Mouse (Mus musculus) MEL (cell line): ENCODE measurements at regions not wholly inside any gene's neighbourhood (a gene's known extent, or its start where the extent isn't known, plus 50 kb on each side); places are given as distances from the start of the nearest gene placed in this dataset.

Experiments
- DNase-seq: peaks from one replicate; pipeline ENCODE4 v3.0.0; 2011; ENCODE audit warnings: low read depth, low spot score
- H3K27ac ChIP-seq: 2 replicates; pipeline ENCODE4 v1.5.1; 2012; ENCODE audit warnings: low read depth, mild to moderate bottlenecking, control low read depth, low read length, moderate library complexity; ENCODE audit not compliant: control insufficient read depth
- H3K27me3 ChIP-seq, 2 experiments: fragments of 150-350 bp in 1 of 2; sonication (generic) in 1 of 2; 2 replicates each; pipeline ENCODE4 v1.6.1; 2012; ENCODE audit warnings: low read length in 2 of 2, mild to moderate bottlenecking in 2 of 2, improper control_type of control experiment in 1 of 2, moderate library complexity in 1 of 2; ENCODE audit not compliant: insufficient read depth in 2 of 2, control insufficient read depth in 1 of 2
- H3K36me3 ChIP-seq, 2 experiments: 2 replicates each; pipeline ENCODE4 v1.6.1; 2012 to 2014; ENCODE audit warnings: low read length in 2 of 2, improper control_type of control experiment in 1 of 2, inconsistent platforms in 1 of 2, mild to moderate bottlenecking in 1 of 2; ENCODE audit not compliant: insufficient read depth in 2 of 2, control insufficient read depth in 1 of 2
- H3K4me1 ChIP-seq, 2 experiments: fragments of 150-350 bp in 1 of 2; sonication (generic) in 1 of 2; 2 replicates each; pipeline ENCODE4 v1.6.1; 2012; ENCODE audit warnings: low read length in 2 of 2, improper control_type of control experiment in 1 of 2, mild to moderate bottlenecking in 1 of 2; ENCODE audit not compliant: insufficient read depth in 2 of 2, control insufficient read depth in 1 of 2
- H3K4me3 ChIP-seq, 2 experiments: fragments of 150-350 bp in 1 of 2; sonication (generic) in 1 of 2; 2 replicates each; pipeline ENCODE4 v1.5.1; 2012; ENCODE audit warnings: low read depth in 2 of 2, low read length in 2 of 2, mild to moderate bottlenecking in 2 of 2, moderate library complexity in 2 of 2, control low read depth in 1 of 2, improper control_type of control experiment in 1 of 2; ENCODE audit not compliant: control insufficient read depth in 1 of 2, insufficient read depth in 1 of 2
- H3K79me2 ChIP-seq: 2 replicates; pipeline ENCODE4 v1.6.1; 2012; ENCODE audit warnings: mild to moderate bottlenecking, low read length, moderate library complexity; ENCODE audit not compliant: control insufficient read depth, poor library complexity, insufficient read depth
- H3K9ac ChIP-seq: 2 replicates; pipeline ENCODE4 v1.6.1; 2012; ENCODE audit warnings: low read depth, mild to moderate bottlenecking, control low read depth, low read length, moderate library complexity; ENCODE audit not compliant: control insufficient read depth, poor library complexity, severe bottlenecking
- H3K9me3 ChIP-seq: fragments of 150-350 bp; sonication (generic); replicated peaks from 2 replicates; pipeline ENCODE4 v1.6.1; 2012; ENCODE audit warnings: mild to moderate bottlenecking, low read length, improper control_type of control experiment, moderate library complexity; ENCODE audit not compliant: insufficient read depth
- CHD1 ChIP-seq: IDR thresholded peaks from 2 replicates; pipeline ENCODE4 v1.6.1; 2012; ENCODE audit warnings: low read depth, mild to moderate bottlenecking, inconsistent platforms, low read length, improper control_type of control experiment
- CTCF ChIP-seq, 3 experiments: IDR thresholded peaks in 2 of 3; conservative IDR thresholded peaks in 1 of 3; 2 replicates each; pipeline ENCODE4 v1.5.1; 2011 to 2012; ENCODE audit warnings: low read length in 3 of 3, low read depth in 2 of 3, mild to moderate bottlenecking in 2 of 3, improper control_type of control experiment in 1 of 3, inconsistent platforms in 1 of 3, mixed read lengths in 1 of 3, moderate library complexity in 1 of 3; ENCODE audit not compliant: control insufficient read depth in 1 of 3, insufficient read depth in 1 of 3, poor library complexity in 1 of 3, severe bottlenecking in 1 of 3
- E2F4 ChIP-seq: IDR thresholded peaks from 2 replicates; pipeline ENCODE4 v1.6.1; 2011; ENCODE audit warnings: low read depth, low read length, improper control_type of control experiment, borderline replicate concordance
- ELF1 ChIP-seq: IDR thresholded peaks from 2 replicates; pipeline ENCODE4 v1.6.1; 2014; ENCODE audit warnings: low read depth, mild to moderate bottlenecking, inconsistent platforms, low read length, improper control_type of control experiment, moderate library complexity
- EP300 ChIP-seq, 2 experiments: IDR thresholded peaks; 2 replicates each; pipeline ENCODE4 v1.6.1; 2011; ENCODE audit warnings: improper control_type of control experiment in 2 of 2, low read length in 2 of 2, low read depth in 1 of 2, mild to moderate bottlenecking in 1 of 2
- MAX ChIP-seq: IDR thresholded peaks from 2 replicates; pipeline ENCODE4 v1.6.1; 2011; ENCODE audit warnings: low read length, improper control_type of control experiment
- MEF2A ChIP-seq: IDR thresholded peaks from 2 replicates; pipeline ENCODE4 v1.6.1; 2014; ENCODE audit warnings: low read depth, mild to moderate bottlenecking, inconsistent platforms, low read length, improper control_type of control experiment; ENCODE audit not compliant: poor library complexity, insufficient replicate concordance, severe bottlenecking; ENCODE audit errors: extremely low read depth
- MYC ChIP-seq: IDR thresholded peaks from 2 replicates; pipeline ENCODE4 v1.6.1; 2011; ENCODE audit warnings: low read depth, mild to moderate bottlenecking, low read length, improper control_type of control experiment, moderate library complexity
- RAD21 ChIP-seq: IDR thresholded peaks from 2 replicates; pipeline ENCODE4 v1.6.1; 2011; ENCODE audit warnings: mild to moderate bottlenecking, low read depth, low read length, improper control_type of control experiment
- RCOR1 ChIP-seq: IDR thresholded peaks from 2 replicates; pipeline ENCODE4 v1.6.1; 2012; ENCODE audit warnings: low read depth, mild to moderate bottlenecking, inconsistent platforms, low read length, improper control_type of control experiment
- SIN3A ChIP-seq: IDR thresholded peaks from 2 replicates; pipeline ENCODE4 v1.6.1; 2012; ENCODE audit warnings: low read length, improper control_type of control experiment, inconsistent platforms
- UBTF ChIP-seq: IDR thresholded peaks from 2 replicates; pipeline ENCODE4 v1.6.1; 2012; ENCODE audit warnings: low read depth, mild to moderate bottlenecking, inconsistent platforms, low read length, improper control_type of control experiment, moderate library complexity, borderline replicate concordance; ENCODE audit not compliant: insufficient read depth
- USF1 ChIP-seq: IDR thresholded peaks from 2 replicates; pipeline ENCODE4 v1.6.1; 2014; ENCODE audit warnings: low read depth, mild to moderate bottlenecking, inconsistent platforms, low read length, improper control_type of control experiment, moderate library complexity
- USF2 ChIP-seq, 2 experiments: IDR thresholded peaks; 2 replicates each; pipeline ENCODE4 v1.6.1; 2011 to 2012; ENCODE audit warnings: improper control_type of control experiment in 2 of 2, low read length in 2 of 2, borderline replicate concordance in 1 of 2, inconsistent platforms in 1 of 2, low read depth in 1 of 2, mild to moderate bottlenecking in 1 of 2; ENCODE audit not compliant: insufficient read depth in 1 of 2
- ZC3H11A ChIP-seq: IDR thresholded peaks from 2 replicates; pipeline ENCODE4 v1.6.1; 2012; ENCODE audit warnings: low read depth, mild to moderate bottlenecking, inconsistent platforms, low read length, improper control_type of control experiment
- ZKSCAN1 ChIP-seq: IDR thresholded peaks from 2 replicates; pipeline ENCODE4 v1.6.1; 2012; ENCODE audit warnings: low read depth, mild to moderate bottlenecking, inconsistent platforms, low read length, improper control_type of control experiment, moderate library complexity
- ZMIZ1 ChIP-seq: IDR thresholded peaks from 2 replicates; pipeline ENCODE4 v1.6.1; 2012; ENCODE audit warnings: low read depth, mild to moderate bottlenecking, inconsistent platforms, low read length, improper control_type of control experiment, moderate library complexity
- ZNF384 ChIP-seq: IDR thresholded peaks from 2 replicates; pipeline ENCODE4 v1.6.1; 2012; ENCODE audit warnings: low read depth, mild to moderate bottlenecking, inconsistent platforms, low read length, improper control_type of control experiment

- H3K27me3 ChIP-seq = no peaks in the 10 kb centered on the region
- no peak for DNase-seq
- TF ChIP-seq ZKSCAN1 = no peak
- TF ChIP-seq, all 39 proteins: peak for 0
- H3K4me3 ChIP-seq = no peak overlapping the region
- H3K9me3 ChIP-seq = no peaks in the 10 kb centered on the region
- H3K9ac ChIP-seq = no peak overlapping the region
- H3K36me3 ChIP-seq = no peaks in the 10 kb centered on the region
- no peaks in the 10 kb centered on the region for H3K79me2 ChIP-seq
- no peaks in the 10 kb centered on the region for H3K4me1 ChIP-seq
- H3K27ac ChIP-seq = no peak overlapping the region
Observed at GRCm38 (mm10) chr13:42593488-42594170, 86.8 kb upstream of the Phactr1 start.

- Histone ChIP-seq H3K79me2 (no peaks in the 10 kb centered on the region), H3K9ac (no peak overlapping the region), H3K36me3 (no peaks in the 10 kb centered on the region), H3K4me3 (no peak overlapping the region), H3K9me3 (no peaks in the 10 kb centered on the region), H3K4me1 (no peaks in the 10 kb centered on the region), H3K27ac (no peak overlapping the region), H3K27me3 (no peaks in the 10 kb centered on the region)
- no peak for DNase-seq
- TF ChIP-seq CTCF (IDR thresholded peaks at IDR 0.05 in 2 of 3, conservative IDR thresholded peaks at IDR 0.05 in 1 of 3; ENCODE audit: control insufficient read depth in 1 of 3, insufficient read depth in 1 of 3, low read depth in 2 of 3, low read length in 3 of 3, poor library complexity in 1 of 3, severe bottlenecking in 1 of 3) = no peak
- no peak for TF ChIP-seq RCOR1
- TF ChIP-seq RAD21 = no peak
- TF ChIP-seq ZNF384 = no peak
- TF ChIP-seq UBTF = no peak
- no peak for TF ChIP-seq MEF2A
- no peak for TF ChIP-seq E2F4
- no peak for TF ChIP-seq ELF1
- TF ChIP-seq USF1 = no peak
- TF ChIP-seq CHD1 = no peak
- no peak for TF ChIP-seq ZC3H11A
- no peak for TF ChIP-seq SIN3A
- no peak for TF ChIP-seq ZMIZ1
- no peak for TF ChIP-seq MAX
- TF ChIP-seq USF2 (IDR thresholded peaks at IDR 0.05; ENCODE audit: borderline replicate concordance in 1 of 2, insufficient read depth in 1 of 2, low read depth in 1 of 2, low read length in 2 of 2) = no peak
- no peak for TF ChIP-seq MYC
- no peak for TF ChIP-seq EP300 (IDR thresholded peaks at IDR 0.05; ENCODE audit: low read depth in 1 of 2, low read length in 2 of 2)
Observed at GRCm38 (mm10) chr13:42595180-42595579, 85.2 kb upstream of the Phactr1 start.
